Mouse (Mus musculus): ENCODE results near the gene C9. TPM values are rescaled to one million over a fixed set of nuclear protein-coding genes. Genes with fewer than 3 reads are reported as not detected.

The C9 gene
- polyA plus RNA-seq, 1 experiment from 2014 or later = 0.86 TPM

DNA sequence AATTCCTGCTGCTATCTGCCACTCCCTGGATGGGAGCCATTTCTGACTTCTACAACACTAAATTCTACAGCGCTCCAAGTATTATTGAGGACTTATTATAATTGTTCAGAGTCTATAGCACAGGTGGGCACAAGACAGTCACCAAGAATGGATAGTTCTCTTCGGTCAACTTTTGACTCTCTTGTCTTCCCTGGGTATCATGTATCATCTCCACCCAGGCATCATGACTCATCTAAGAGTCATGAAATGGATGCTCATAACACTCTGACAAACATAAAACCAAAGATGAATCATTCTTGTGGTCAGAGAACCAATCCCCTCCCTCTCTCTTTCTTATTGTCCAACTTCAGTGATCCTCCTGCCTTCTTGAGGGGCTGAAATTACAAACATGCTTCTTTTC lies 47.3 kb downstream of the C9 start:
- no peaks in the 10 kb centered on the region for H3K9me3 ChIP-seq
- no peak overlapping the region for H3K9ac ChIP-seq
- H3K4me3 ChIP-seq (replicated peaks) = no peak overlapping the region
- no peak for ATAC-seq (ENCODE audit: insufficient read depth, low FRiP score, low read depth)
- WGBS = 89% methylated on average over 2 of the region's 2 CpGs
- H3K4me2 ChIP-seq = no peak overlapping the region
- H3K27me3 ChIP-seq (replicated peaks) = no peaks in the 10 kb centered on the region
- no peak overlapping the region for H3K27ac ChIP-seq
- no peaks in the 10 kb centered on the region for H3K4me1 ChIP-seq
- no peaks in the 10 kb centered on the region for H3K36me3 ChIP-seq

DNA sequence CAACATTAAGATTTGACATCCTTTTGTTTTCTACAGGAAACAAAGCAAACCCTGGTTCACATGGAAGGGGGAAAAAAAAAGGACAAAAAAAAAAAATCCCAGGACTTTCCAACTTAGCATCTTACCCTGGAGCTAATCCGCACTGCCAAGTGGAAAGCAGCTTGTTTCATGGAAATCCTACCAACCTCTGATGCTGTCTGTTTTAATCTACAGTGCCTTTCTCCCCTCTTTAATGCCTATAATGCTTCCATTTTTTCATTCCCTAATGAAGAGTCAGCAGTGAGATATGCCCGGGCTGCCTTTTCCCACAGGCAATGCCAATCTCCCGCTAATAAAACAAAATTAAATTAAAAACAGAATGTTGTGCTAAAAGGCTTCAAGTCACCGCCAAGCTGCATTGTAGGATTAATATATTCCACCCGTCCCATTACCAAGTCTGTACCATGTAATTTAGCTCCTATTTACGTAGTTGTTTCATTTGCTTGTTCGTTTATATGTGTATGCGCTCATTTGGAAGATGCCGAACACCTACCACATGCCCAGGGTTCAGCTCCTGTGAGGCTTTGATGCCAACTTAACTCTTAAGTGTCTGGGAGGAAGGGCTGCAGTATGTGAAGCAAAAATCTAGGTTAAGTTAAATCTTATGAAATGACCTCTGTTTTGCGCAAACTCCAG lies 53.4 kb downstream of the C9 start:
- no peak overlapping the region for H3K27ac ChIP-seq
- H3K4me1 ChIP-seq = no peaks in the 10 kb centered on the region
- no peak for ATAC-seq (ENCODE audit: insufficient read depth, low FRiP score, low read depth)

GRCm38 (mm10) chr15:6500787-6501186 lies 55.7 kb downstream of the C9 start:
- no peak overlapping the region for H3K4me2 ChIP-seq
- H3K9me3 ChIP-seq = no peaks in the 10 kb centered on the region
- H3K27ac ChIP-seq = no peak overlapping the region
- H3K27me3 ChIP-seq (replicated peaks) = no peaks in the 10 kb centered on the region
- no peaks in the 10 kb centered on the region for H3K36me3 ChIP-seq
- no peak for ATAC-seq (ENCODE audit: insufficient read depth, low FRiP score, low read depth)
- 28% methylated on average over 1 of the region's 1 CpGs for WGBS
- no peak overlapping the region for H3K4me3 ChIP-seq (replicated peaks)
- no peak overlapping the region for H3K9ac ChIP-seq
- no peaks in the 10 kb centered on the region for H3K4me1 ChIP-seq

More for the DNA sequence above, 53.4 kb downstream of the C9 start:
- 83% methylated on average over 10 of the region's 10 CpGs for WGBS
- no peak overlapping the region for H3K9ac ChIP-seq
- no peaks in the 10 kb centered on the region for H3K36me3 ChIP-seq
- H3K4me2 ChIP-seq = no peak overlapping the region
- H3K4me3 ChIP-seq (replicated peaks) = no peak overlapping the region
- no peaks in the 10 kb centered on the region for H3K9me3 ChIP-seq
- H3K27me3 ChIP-seq (replicated peaks) = no peaks in the 10 kb centered on the region

DNA sequence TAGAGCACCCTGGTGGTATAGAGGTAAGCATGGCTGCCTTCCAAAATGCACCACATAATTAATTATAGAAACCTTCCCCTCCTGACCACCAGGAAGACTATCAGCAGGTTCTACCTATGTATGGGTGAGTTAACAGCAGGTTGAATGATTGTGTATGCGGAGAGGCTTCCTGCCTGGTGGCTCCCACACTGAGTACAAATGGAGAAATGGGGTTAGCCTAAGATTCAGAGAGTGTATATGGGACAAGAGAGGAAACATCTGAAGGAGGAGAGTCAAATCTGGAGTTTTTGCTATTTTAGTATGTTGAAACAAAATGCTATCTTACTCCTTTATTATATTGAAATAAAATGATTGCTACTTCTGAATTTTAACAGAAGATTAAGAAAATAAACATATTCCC lies 72.4 kb downstream of the C9 start:
- H3K27me3 ChIP-seq (replicated peaks) = no peaks in the 10 kb centered on the region
- no peak overlapping the region for H3K4me2 ChIP-seq
- H3K4me3 ChIP-seq (replicated peaks) = no peak overlapping the region
- ATAC-seq (ENCODE audit: insufficient read depth, low FRiP score, low read depth) = no peak
- no peaks in the 10 kb centered on the region for H3K4me1 ChIP-seq
- no peak overlapping the region for H3K27ac ChIP-seq
- no peaks in the 10 kb centered on the region for H3K9me3 ChIP-seq
- no peaks in the 10 kb centered on the region for H3K36me3 ChIP-seq
- H3K9ac ChIP-seq = no peak overlapping the region
- WGBS = 92% methylated on average over 1 of the region's 1 CpGs

DNA sequence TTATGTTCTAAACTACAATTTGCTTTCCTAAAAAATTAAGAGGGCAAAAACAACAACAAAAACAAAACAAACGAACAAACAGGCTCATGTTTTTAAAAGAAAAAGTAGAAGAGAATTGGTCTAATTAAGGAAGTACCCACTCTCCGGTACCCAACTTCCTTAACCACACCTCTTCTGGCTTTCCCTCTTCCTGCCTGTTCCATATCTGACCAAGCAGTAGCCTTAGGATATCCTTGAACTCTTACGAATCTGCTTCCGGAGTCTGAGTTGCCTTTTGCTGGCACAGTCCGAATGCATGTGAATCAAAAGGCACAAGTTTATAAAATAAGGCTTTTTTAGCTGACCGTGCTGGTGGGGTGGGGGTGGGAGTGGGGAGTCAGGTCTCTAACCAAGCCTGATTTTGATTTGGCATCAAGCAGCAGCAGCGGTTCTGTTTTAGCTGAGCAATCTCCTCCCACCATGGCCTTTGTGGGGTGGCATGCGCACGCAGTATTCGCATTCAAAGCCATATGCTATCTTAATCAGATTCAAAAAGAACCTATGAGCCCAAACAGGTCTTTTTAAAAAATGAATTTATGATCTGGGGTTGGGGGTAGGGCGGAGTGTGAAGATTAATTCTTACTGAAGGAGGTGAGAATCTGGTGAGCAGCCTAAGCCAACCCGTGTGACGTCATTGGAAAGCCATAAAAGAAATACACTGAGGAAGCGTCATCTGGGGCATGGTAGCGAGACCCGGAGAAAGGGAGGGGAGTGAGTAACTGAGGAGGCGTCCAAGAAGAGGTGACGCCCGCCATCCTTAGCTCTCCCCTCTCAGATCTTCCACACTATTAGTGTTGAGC lies 74.5 kb downstream of the C9 start:
- Histone ChIP-seq H3K27me3 (replicated peaks) (no peaks in the 10 kb centered on the region), H3K9ac (no peak overlapping the region), H3K4me2 (no peak overlapping the region), H3K9me3 (no peaks in the 10 kb centered on the region), H3K4me1 (no peaks in the 10 kb centered on the region), H3K27ac (no peak overlapping the region), H3K4me3 (replicated peaks) (no peak overlapping the region), H3K36me3 (no peaks in the 10 kb centered on the region)
- no peak for ATAC-seq (ENCODE audit: insufficient read depth, low FRiP score, low read depth)
- WGBS = 82% methylated on average over 19 of the region's 19 CpGs

DNA sequence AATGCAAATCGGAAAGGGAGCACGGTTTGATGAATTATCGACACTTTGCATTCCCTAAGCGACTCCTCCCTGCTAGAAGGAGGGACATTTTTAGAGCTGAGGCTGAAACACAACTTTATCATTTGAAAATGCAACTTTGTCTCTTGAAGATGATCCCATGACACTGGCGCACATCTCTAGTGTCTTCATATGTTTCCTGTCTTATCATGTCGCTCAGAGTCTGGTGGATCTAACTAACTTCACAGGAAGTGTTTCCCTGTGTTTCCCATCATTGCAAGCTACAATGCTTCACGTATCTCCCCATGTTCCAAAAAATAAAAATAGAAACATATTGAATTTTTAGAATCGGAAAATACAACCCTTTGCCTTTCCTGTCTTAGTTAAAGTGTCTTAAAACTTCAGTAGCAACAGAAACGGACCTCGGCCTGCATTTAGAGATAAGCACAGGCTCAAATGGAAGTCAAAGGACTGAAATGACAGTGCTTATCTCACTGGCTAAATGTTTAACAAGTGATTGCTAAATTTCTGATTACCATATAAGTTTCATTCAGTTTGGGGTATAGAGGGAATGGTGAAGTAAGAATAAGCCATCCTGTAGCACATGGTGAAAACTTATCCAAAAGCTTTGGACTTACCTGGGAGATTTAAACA lies 75.5 kb downstream of the C9 start:
- Histone ChIP-seq H3K27ac (no peak overlapping the region), H3K4me1 (no peaks in the 10 kb centered on the region), H3K4me2 (no peak overlapping the region), H3K4me3 (replicated peaks) (no peak overlapping the region), H3K9me3 (no peaks in the 10 kb centered on the region), H3K9ac (no peak overlapping the region), H3K27me3 (replicated peaks) (no peaks in the 10 kb centered on the region), H3K36me3 (no peaks in the 10 kb centered on the region)
- WGBS = 63% methylated on average over 10 of the region's 10 CpGs
- no peak for ATAC-seq (ENCODE audit: insufficient read depth, low FRiP score, low read depth)

GRCm38 (mm10) chr15:6522653-6523167 lies 77.6 kb downstream of the C9 start, which contains the start of gene Fyb:
Fyb (plus strand) TSS chr15:6522853.
- 60% methylated on average over 8 of the region's 8 CpGs for whole genome bisulfite sequencing
- H3K27me3 ChIP-seq (replicated peaks) = no peaks in the 10 kb centered on the region
- no peak within 1 kb of the TSS for H3K4me3 ChIP-seq (replicated peaks)
- no peak within 1 kb of the TSS for H3K4me2 ChIP-seq
- H3K4me1 ChIP-seq = no peaks in the 10 kb centered on the region
- no peaks in the 10 kb centered on the region for H3K36me3 ChIP-seq
- no peaks in the 10 kb centered on the region for H3K9me3 ChIP-seq
- H3K9ac ChIP-seq = no peak within 1 kb of the TSS
- H3K27ac ChIP-seq = no peak within 1 kb of the TSS
- ATAC-seq (ENCODE audit: insufficient read depth, low FRiP score, low read depth) = no peak

DNA sequence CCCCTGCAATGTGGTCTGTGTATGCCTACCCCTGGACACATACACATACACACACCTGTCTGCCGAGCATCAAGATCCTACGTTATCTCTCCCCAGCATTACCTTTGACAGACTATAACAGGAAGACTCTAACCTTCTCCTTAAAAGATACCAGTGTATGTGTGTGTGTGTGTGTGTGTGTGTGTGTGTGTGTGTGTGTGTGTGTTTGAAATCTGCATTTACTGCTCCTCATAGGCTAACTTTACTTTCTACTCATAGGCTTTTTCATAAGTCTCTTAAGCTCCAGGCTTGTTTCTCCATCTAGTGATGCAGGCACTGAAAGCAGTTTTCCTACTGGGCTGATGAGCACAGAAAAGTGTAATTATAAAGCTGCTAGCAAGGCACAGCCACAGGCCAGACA lies 79.7 kb downstream of the C9 start:
- Histone ChIP-seq H3K4me2 (no peak overlapping the region), H3K27ac (no peak overlapping the region), H3K27me3 (replicated peaks) (no peaks in the 10 kb centered on the region), H3K4me3 (replicated peaks) (no peak overlapping the region), H3K4me1 (no peaks in the 10 kb centered on the region), H3K9me3 (no peaks in the 10 kb centered on the region), H3K36me3 (no peaks in the 10 kb centered on the region), H3K9ac (no peak overlapping the region)
- ATAC-seq (ENCODE audit: insufficient read depth, low FRiP score, low read depth) = no peak
- 84% methylated on average over 2 of the region's 2 CpGs for WGBS

GRCm38 (mm10) chr15:6525386-6525785 lies 80.3 kb downstream of the C9 start:
- no peak for ATAC-seq (ENCODE audit: insufficient read depth, low FRiP score, low read depth)
- Histone ChIP-seq H3K4me3 (replicated peaks) (no peak overlapping the region), H3K4me2 (no peak overlapping the region), H3K4me1 (no peaks in the 10 kb centered on the region), H3K9me3 (no peaks in the 10 kb centered on the region), H3K9ac (no peak overlapping the region), H3K36me3 (no peaks in the 10 kb centered on the region), H3K27me3 (replicated peaks) (no peaks in the 10 kb centered on the region), H3K27ac (no peak overlapping the region)
- WGBS = 79% methylated on average over 3 of the region's 3 CpGs

DNA sequence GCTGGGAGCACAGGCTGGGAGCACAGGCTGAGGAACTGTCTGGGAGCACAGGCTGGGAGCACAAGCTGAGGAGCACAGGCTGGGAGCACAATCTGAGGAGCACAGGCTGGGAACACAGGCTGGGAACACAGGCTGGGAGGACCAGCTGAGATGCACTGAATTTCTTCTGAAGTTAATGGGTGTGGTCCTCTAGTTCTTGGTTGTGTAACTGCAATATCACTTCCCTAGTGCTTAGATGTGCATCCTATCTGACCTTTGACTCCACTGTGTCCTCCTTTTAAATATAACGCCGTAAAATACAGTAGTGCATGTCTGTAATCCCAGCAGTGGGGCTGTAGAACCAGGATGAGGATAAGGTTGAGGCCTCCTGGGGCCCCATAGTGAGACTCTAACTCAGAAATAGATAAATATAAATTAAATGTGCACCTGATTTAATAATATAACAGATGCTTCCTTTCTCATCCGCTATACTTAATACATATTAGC lies 88.8 kb downstream of the C9 start:
- no peak for ATAC-seq (ENCODE audit: insufficient read depth, low FRiP score, low read depth)
- no peak overlapping the region for H3K4me2 ChIP-seq
- H3K4me3 ChIP-seq (replicated peaks) = no peak overlapping the region
- H3K27me3 ChIP-seq (replicated peaks) = no peaks in the 10 kb centered on the region
- H3K4me1 ChIP-seq = no peaks in the 10 kb centered on the region
- H3K9ac ChIP-seq = no peak overlapping the region
- no peak overlapping the region for H3K27ac ChIP-seq
- 82% methylated on average over 3 of the region's 3 CpGs for WGBS
- H3K9me3 ChIP-seq = no peaks in the 10 kb centered on the region
- H3K36me3 ChIP-seq = no peaks in the 10 kb centered on the region

GRCm38 (mm10) chr15:6534592-6534991 lies 89.5 kb downstream of the C9 start:
- Histone ChIP-seq H3K4me3 (replicated peaks) (no peak overlapping the region), H3K4me1 (no peaks in the 10 kb centered on the region), H3K9me3 (no peaks in the 10 kb centered on the region), H3K9ac (no peak overlapping the region), H3K27ac (no peak overlapping the region), H3K27me3 (replicated peaks) (no peaks in the 10 kb centered on the region), H3K4me2 (no peak overlapping the region), H3K36me3 (no peaks in the 10 kb centered on the region)
- 68% methylated on average over 8 of the region's 8 CpGs for WGBS
- ATAC-seq (ENCODE audit: insufficient read depth, low FRiP score, low read depth) = no peak
